Mouse (Mus musculus) hindbrain, embryonic 16.5 days (tissue): ENCODE results near the gene Arid3c. TPM values are rescaled to one million over a fixed set of nuclear protein-coding genes. Genes with fewer than 3 reads are reported as not detected.
A peak's percentile ranks its signal among the peaks of the same experiment; 100 is the strongest.
"Not testable (repeated sequence)": the region's sequence is repeated elsewhere in the genome, so short reads cannot be mapped to it uniquely, and the experiment has no call there.

Source experiments
- ATAC-seq: fragments of 200-750 bp; cut with Nextera tagmentation; 2 replicates; pipeline ENCODE4 v1.8.0; 2017; ENCODE audit warnings: moderate TSS enrichment, moderate library complexity
- H3K27ac ChIP-seq: fragments of 300-500 bp; sonication (generic); 2 replicates; pipeline ENCODE4 v1.5.1; 2014; ENCODE audit warnings: low read depth, mild to moderate bottlenecking, control low read depth, low read length, moderate library complexity
- H3K27me3 ChIP-seq: fragments of 300-500 bp; sonication (generic); replicated peaks from 2 replicates; pipeline ENCODE4 v1.6.1; 2014; ENCODE audit warnings: low read length; ENCODE audit not compliant: control insufficient read depth, insufficient read depth
- H3K36me3 ChIP-seq: fragments of 300-500 bp; sonication (generic); 2 replicates; pipeline ENCODE4 v1.6.1; 2014; ENCODE audit warnings: mild to moderate bottlenecking, low read length, moderate library complexity, mixed read lengths; ENCODE audit not compliant: control insufficient read depth, insufficient read depth
- H3K4me1 ChIP-seq: fragments of 300-500 bp; sonication (generic); 2 replicates; pipeline ENCODE4 v1.6.1; 2014; ENCODE audit warnings: low read depth, low read length; ENCODE audit not compliant: control insufficient read depth, insufficient read depth
- H3K4me2 ChIP-seq: fragments of 300-500 bp; sonication (generic); 2 replicates; pipeline ENCODE4 v1.6.1; 2014; ENCODE audit warnings: mild to moderate bottlenecking, low read length, control low read depth, moderate library complexity
- H3K4me3 ChIP-seq: fragments of 300-500 bp; sonication (generic); 2 replicates; pipeline ENCODE4 v1.5.1; 2014; ENCODE audit warnings: mild to moderate bottlenecking, low read length, control low read depth, moderate library complexity
- H3K9ac ChIP-seq: fragments of 300-500 bp; sonication (generic); 2 replicates; pipeline ENCODE4 v1.6.1; 2014; ENCODE audit warnings: low read depth, mild to moderate bottlenecking, control low read depth, low read length, moderate library complexity
- H3K9me3 ChIP-seq: fragments of 300-500 bp; sonication (generic); 2 replicates; pipeline ENCODE4 v1.6.1; 2014; ENCODE audit warnings: mild to moderate bottlenecking, low read length, moderate library complexity; ENCODE audit not compliant: control insufficient read depth
- WGBS: fragments of 180-500 bp; shearing (Covaris S2); extraction: QIAGEN DNeasy Blood & Tissue Kit; methylation state at CpG from one replicate; pipeline ENCODE4 v1.1.7; 2014; 5-methylcytosine and 5-hydroxymethylcytosine counted together
- polyA plus RNA-seq: library from polyadenylated mRNA; unstranded; fragments of >200 nt; fragmentation: Nextera tagmentation; extraction: Ambion mirVana; gene quantifications from 2 replicates; pipeline ENCODE4 v1.2.1, GENCODE M21; 2015

Gene Arid3c
- polyA plus RNA-seq, 1 experiment from 2014 or later: 0.76 TPM

GRCm38 (mm10) chr4:41688562-41688961 lies 42.4 kb downstream of the Arid3c start:
- not testable (repeated sequence) for H3K27me3 ChIP-seq, H3K9ac ChIP-seq, ATAC-seq, H3K4me1 ChIP-seq, H3K36me3 ChIP-seq, H3K27ac ChIP-seq, H3K9me3 ChIP-seq, H3K4me3 ChIP-seq, H3K4me2 ChIP-seq
- 37% methylated on average over 1 of the region's 1 CpGs for WGBS

- H3K4me1 ChIP-seq: peaks cover 12% of the 10 kb centered on the region
- H3K27ac ChIP-seq, H3K9me3 ChIP-seq, H3K9ac ChIP-seq, H3K4me3 ChIP-seq, H3K27me3 ChIP-seq, H3K4me2 ChIP-seq, H3K36me3 ChIP-seq: not testable (repeated sequence)
- 14% methylated on average over 5 of the region's 10 CpGs for WGBS
- ATAC-seq: 0 out of 2 replicates have a peak, but pooled peaks have one; percentile 14
These were observed 45.0 kb downstream of the Arid3c start for GRCm38 (mm10) chr4:41685882-41686492.

- 1% methylated on average over 13 of the region's 14 CpGs for WGBS
- not testable (repeated sequence) for H3K36me3 ChIP-seq, H3K4me3 ChIP-seq, H3K4me2 ChIP-seq, H3K9me3 ChIP-seq, H3K27me3 ChIP-seq, H3K27ac ChIP-seq, ATAC-seq, H3K9ac ChIP-seq
- H3K4me1 ChIP-seq: peaks cover 14% of the 10 kb centered on the region
These were observed 46.0 kb downstream of the Arid3c start for GRCm38 (mm10) chr4:41684931-41685453.

- Histone ChIP-seq H3K4me3 (peak overlapping the region; percentile 6; the same call in 1 of the 2 replicates), H3K4me1 (peaks cover 18% of the 10 kb centered on the region), H3K4me2 (peak overlapping the region; percentile 34)
- not testable (repeated sequence) for H3K9ac ChIP-seq, H3K9me3 ChIP-seq, H3K27me3 ChIP-seq, H3K27ac ChIP-seq, H3K36me3 ChIP-seq
- 2% methylated on average over 17 of the region's 27 CpGs for WGBS
- peak; percentile 32; the same call in 1 of the 2 replicates for ATAC-seq
These were observed 46.6 kb downstream of the Arid3c start for GRCm38 (mm10) chr4:41684131-41684930.

- not testable (repeated sequence) for H3K27ac ChIP-seq, H3K9ac ChIP-seq, H3K9me3 ChIP-seq, H3K36me3 ChIP-seq, H3K27me3 ChIP-seq
- peak overlapping the region; percentile 20; the same call in 1 of the 2 replicates for H3K4me3 ChIP-seq
- 0% methylated on average over 2 of the region's 27 CpGs for WGBS
- peak overlapping the region; percentile 41 for H3K4me2 ChIP-seq
- H3K4me1 ChIP-seq: peaks cover 23% of the 10 kb centered on the region
- peak; percentile 17 for ATAC-seq
These were observed 47.6 kb downstream of the Arid3c start for GRCm38 (mm10) chr4:41683303-41683702.

- peaks cover 27% of the 10 kb centered on the region for H3K4me1 ChIP-seq
- no peaks in the 10 kb centered on the region for H3K36me3 ChIP-seq
- peak overlapping the region; percentile 21; the same call in 1 of the 2 replicates for H3K4me2 ChIP-seq
- peak overlapping the region; percentile 35 for H3K9ac ChIP-seq
- no peak overlapping the region for H3K27ac ChIP-seq
- no peaks in the 10 kb centered on the region for H3K9me3 ChIP-seq
- H3K4me3 ChIP-seq: no peak overlapping the region
- H3K27me3 ChIP-seq: no peaks in the 10 kb centered on the region
- 30% methylated on average over 6 of the region's 6 CpGs for WGBS
- ATAC-seq: no peak
These were observed 48.2 kb downstream of the Arid3c start for GRCm38 (mm10) chr4:41682789-41683188.

- Histone ChIP-seq H3K36me3 (no peaks in the 10 kb centered on the region), H3K4me2 (no peak overlapping the region), H3K4me1 (peaks cover 35% of the 10 kb centered on the region), H3K9me3 (no peaks in the 10 kb centered on the region), H3K27me3 (no peaks in the 10 kb centered on the region), H3K27ac (no peak overlapping the region), H3K9ac (no peak overlapping the region), H3K4me3 (no peak overlapping the region)
- no peak for ATAC-seq
- 60% methylated on average over 10 of the region's 10 CpGs for WGBS
These were observed 49.0 kb downstream of the Arid3c start for GRCm38 (mm10) chr4:41681947-41682346.

- H3K4me3 ChIP-seq: no peak overlapping the region
- H3K4me2 ChIP-seq: no peak overlapping the region
- no peak overlapping the region for H3K9ac ChIP-seq
- no peaks in the 10 kb centered on the region for H3K9me3 ChIP-seq
- 41% methylated on average over 4 of the region's 4 CpGs for WGBS
- peaks cover 42% of the 10 kb centered on the region for H3K4me1 ChIP-seq
- no peak overlapping the region for H3K27ac ChIP-seq
- no peaks in the 10 kb centered on the region for H3K36me3 ChIP-seq
- no peaks in the 10 kb centered on the region for H3K27me3 ChIP-seq
- ATAC-seq: no peak
These were observed 49.8 kb downstream of the Arid3c start for GRCm38 (mm10) chr4:41681176-41681575.

- Histone ChIP-seq H3K9me3 (no peaks in the 10 kb centered on the region), H3K27ac (no peak overlapping the region; the same call in 1 of the 2 replicates), H3K4me2 (no peak overlapping the region), H3K4me1 (peaks cover 49% of the 10 kb centered on the region), H3K9ac (no peak overlapping the region), H3K27me3 (no peaks in the 10 kb centered on the region), H3K4me3 (no peak overlapping the region), H3K36me3 (no peaks in the 10 kb centered on the region)
- whole genome bisulfite sequencing: 50% methylated on average over 1 of the region's 2 CpGs
- ATAC-seq: no peak
These were observed 51.7 kb downstream of the Arid3c start for GRCm38 (mm10) chr4:41679291-41679690.
